Mouse (Mus musculus) macrophage (primary cell): ENCODE data around the gene Arvcf. TPM values are rescaled to one million over a fixed set of nuclear protein-coding genes. Genes with fewer than 3 reads are reported as not detected.

Experiments used
- H3K27ac ChIP-seq: fragments of 350-480 bp; formaldehyde crosslinking; 2 replicates; pipeline ENCODE4 v1.9.0; 2021
- H3K36me3 ChIP-seq: fragments of 350-480 bp; formaldehyde crosslinking; 2 replicates; pipeline ENCODE4 v1.9.0; 2021; ENCODE audit errors: inconsistent target
- H3K4me3 ChIP-seq: fragments of 350-480 bp; formaldehyde crosslinking; 2 replicates; pipeline ENCODE4 v1.9.0; 2021; ENCODE audit errors: inconsistent target
- H3K79me2 ChIP-seq: fragments of 350-480 bp; formaldehyde crosslinking; 2 replicates; pipeline ENCODE4 v1.9.0; 2021; ENCODE audit errors: inconsistent target
- WGBS: methylation state at CpG from one replicate; pipeline ENCODE4 v1.1.7; 2026; ENCODE audit warnings: inconsistent platforms; ENCODE audit not compliant: missing documents; 5-methylcytosine and 5-hydroxymethylcytosine counted together
- polyA plus RNA-seq: library from polyadenylated mRNA; stranded (reverse); fragments of 250-400 nt; gene quantifications from 3 replicates; pipeline ENCODE4 v1.2.4, GENCODE M21; 2018; ENCODE audit warnings: inconsistent platforms

Arvcf gene
- polyA plus RNA-seq, 1 experiment from 2014 or later = 0.89 TPM

DNA sequence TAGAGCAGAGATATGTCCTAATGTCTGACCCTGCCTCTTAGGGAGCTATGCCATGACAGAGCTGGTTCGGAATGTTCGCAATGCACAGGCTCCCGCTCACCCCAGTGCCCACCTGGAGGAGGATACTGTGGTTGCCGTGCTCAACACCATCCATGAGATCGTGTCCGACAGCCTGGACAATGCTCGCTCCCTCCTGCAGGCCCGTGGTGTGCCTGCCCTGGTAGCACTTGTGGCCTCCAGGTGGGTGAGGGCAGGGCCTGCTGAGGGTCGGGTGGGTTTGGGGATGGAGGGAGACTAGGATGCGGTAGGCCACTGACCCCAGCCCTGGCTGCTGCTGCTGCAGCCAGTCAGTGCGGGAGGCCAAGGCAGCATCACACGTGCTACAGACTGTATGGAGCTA is 55.3 kb downstream of the Arvcf start:
- Histone ChIP-seq H3K36me3 (peaks cover 9% of the 10 kb centered on the region; the same call in 1 of the 2 replicates), H3K4me3 (no peak overlapping the region), H3K27ac (no peak overlapping the region), H3K79me2 (no peaks in the 10 kb centered on the region)
- 96% methylated on average over 12 of the region's 12 CpGs for WGBS

GRCm38 (mm10) chr16:18405091-18405854 is 57.3 kb downstream of the Arvcf start:
- WGBS = 81% methylated on average over 13 of the region's 13 CpGs
- peaks cover 23% of the 10 kb centered on the region for H3K36me3 ChIP-seq
- no peak overlapping the region for H3K27ac ChIP-seq
- H3K4me3 ChIP-seq = no peak overlapping the region
- peaks cover 10% of the 10 kb centered on the region; the same call in 1 of the 2 replicates for H3K79me2 ChIP-seq

DNA sequence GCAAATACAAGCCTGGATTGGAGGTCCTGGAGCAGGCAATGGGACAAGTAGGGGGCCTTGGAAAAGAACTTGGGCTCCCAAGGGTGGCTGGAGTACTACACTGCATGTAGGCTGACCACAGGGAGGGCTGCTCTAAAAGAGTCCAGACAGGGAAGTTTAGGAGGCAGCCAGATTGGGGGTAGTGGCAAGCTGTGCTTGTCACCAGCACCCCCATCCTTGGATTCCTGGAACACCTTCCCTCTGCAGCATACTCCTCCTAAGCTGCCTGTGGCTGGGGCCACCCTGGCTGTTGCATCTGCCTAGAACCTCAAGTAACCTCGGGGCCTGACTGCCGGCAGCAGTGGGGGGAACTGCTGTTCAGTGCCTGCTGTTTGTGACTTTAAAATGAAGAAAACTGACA is 57.9 kb downstream of the Arvcf start:
- Histone ChIP-seq H3K27ac (no peak overlapping the region), H3K4me3 (no peak overlapping the region), H3K36me3 (peaks cover 29% of the 10 kb centered on the region), H3K79me2 (peaks cover 16% of the 10 kb centered on the region)
- WGBS = 63% methylated on average over 2 of the region's 2 CpGs

GRCm38 (mm10) chr16:18406293-18406692 is 58.3 kb downstream of the Arvcf start:
- no peak overlapping the region for H3K4me3 ChIP-seq
- H3K36me3 ChIP-seq = peaks cover 31% of the 10 kb centered on the region
- H3K79me2 ChIP-seq = peaks cover 20% of the 10 kb centered on the region
- WGBS = 17% methylated on average over 2 of the region's 2 CpGs
- H3K27ac ChIP-seq = no peak overlapping the region

- no peak overlapping the region for H3K27ac ChIP-seq
- peaks cover 31% of the 10 kb centered on the region for H3K36me3 ChIP-seq
- H3K79me2 ChIP-seq = peaks cover 22% of the 10 kb centered on the region
- H3K4me3 ChIP-seq = no peak overlapping the region
- WGBS = 91% methylated on average over 7 of the region's 7 CpGs
These were observed 59.9 kb downstream of the Arvcf start for GRCm38 (mm10) chr16:18407912-18408311.

- peaks cover 33% of the 10 kb centered on the region for H3K79me2 ChIP-seq
- H3K4me3 ChIP-seq = no peak overlapping the region
- H3K36me3 ChIP-seq = peaks cover 31% of the 10 kb centered on the region
- 95% methylated on average over 4 of the region's 4 CpGs for WGBS
- no peak overlapping the region for H3K27ac ChIP-seq
These were observed 61.8 kb downstream of the Arvcf start for GRCm38 (mm10) chr16:18409776-18410175.

- WGBS = 95% methylated on average over 5 of the region's 5 CpGs
- peaks cover 31% of the 10 kb centered on the region for H3K36me3 ChIP-seq
- H3K4me3 ChIP-seq = no peak overlapping the region
- H3K27ac ChIP-seq = no peak overlapping the region
- H3K79me2 ChIP-seq = peaks cover 39% of the 10 kb centered on the region
These were observed 62.4 kb downstream of the Arvcf start for GRCm38 (mm10) chr16:18410418-18410817.

DNA sequence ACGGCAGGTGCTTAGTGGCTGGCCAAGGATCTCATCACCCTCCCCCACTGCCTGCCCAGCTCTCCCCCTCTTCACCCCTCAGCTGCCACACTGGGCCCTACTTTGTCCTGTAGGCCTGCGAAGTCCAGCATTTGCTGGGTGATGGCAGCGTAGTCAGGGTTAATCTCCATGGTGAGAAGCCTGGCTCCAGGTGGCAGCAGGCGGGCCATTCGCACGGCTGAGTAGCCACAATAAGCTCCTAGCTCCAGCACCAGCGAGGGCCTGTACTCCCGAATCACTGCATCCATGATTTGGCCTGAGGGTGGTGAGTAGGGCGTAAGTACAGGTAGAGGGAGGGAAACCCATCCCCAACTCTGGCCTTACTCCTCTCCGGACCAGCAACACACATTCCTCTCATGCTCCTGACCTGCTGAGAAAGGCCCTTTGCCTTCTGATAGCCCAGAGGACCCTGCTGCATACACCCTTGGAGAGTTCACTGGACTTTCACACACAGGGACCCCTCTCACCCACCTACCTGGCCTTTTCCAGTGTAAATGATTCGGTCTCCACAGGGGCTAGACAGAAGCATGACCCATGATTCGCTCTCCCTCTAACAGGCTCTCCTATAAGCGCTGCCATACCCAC is 63.2 kb downstream of the Arvcf start:
- H3K79me2 ChIP-seq = peaks cover 46% of the 10 kb centered on the region
- 95% methylated on average over 12 of the region's 13 CpGs for WGBS
- H3K27ac ChIP-seq = peak overlapping the region; percentile 98
- peaks cover 31% of the 10 kb centered on the region for H3K36me3 ChIP-seq
- H3K4me3 ChIP-seq = peak overlapping the region; percentile 24

- H3K27ac ChIP-seq = peak overlapping the region; percentile 98
- H3K36me3 ChIP-seq = peaks cover 31% of the 10 kb centered on the region
- H3K4me3 ChIP-seq = peak overlapping the region; percentile 24
- H3K79me2 ChIP-seq = peaks cover 50% of the 10 kb centered on the region
- 7% methylated on average over 12 of the region's 12 CpGs for WGBS
These were observed 64.0 kb downstream of the Arvcf start for GRCm38 (mm10) chr16:18411802-18412476.

- WGBS = 37% methylated on average over 7 of the region's 7 CpGs
- H3K27ac ChIP-seq = peak overlapping the region; percentile 98
These were observed 65.2 kb downstream of the Arvcf start for GRCm38 (mm10) chr16:18413032-18413816.

DNA sequence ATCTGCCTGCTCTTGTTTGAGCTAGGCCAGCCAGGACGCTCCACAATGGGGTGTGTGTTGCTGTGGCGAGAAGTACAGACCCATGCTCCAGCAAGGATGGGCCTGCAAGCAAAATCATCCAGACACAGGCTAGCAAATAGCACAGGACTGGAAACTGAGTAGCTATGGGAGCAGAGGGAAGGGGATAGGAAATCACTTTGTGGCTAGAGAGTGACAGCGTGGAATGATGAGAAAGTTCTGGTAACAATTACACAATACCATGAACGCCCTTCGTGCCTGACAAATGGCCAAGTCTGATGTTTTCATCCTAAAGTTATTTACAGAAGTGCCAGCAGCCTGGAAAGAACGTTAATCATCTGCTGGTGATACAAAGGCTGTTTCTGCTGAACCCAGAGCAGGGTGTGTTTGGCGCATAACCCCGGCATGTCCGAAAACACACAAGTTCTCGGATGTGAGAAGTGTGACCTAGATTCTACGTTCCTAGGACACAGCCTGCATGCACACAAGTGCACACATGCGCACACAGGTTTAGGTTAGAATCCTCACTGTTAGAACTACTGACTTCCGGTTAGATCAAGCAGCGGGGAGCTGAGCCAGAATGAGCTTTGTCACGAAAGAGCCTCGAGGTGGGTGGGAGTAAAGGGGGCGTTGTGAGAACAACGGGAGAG is 68.2 kb downstream of the Arvcf start:
- H3K79me2 ChIP-seq = peaks cover 63% of the 10 kb centered on the region
- WGBS = 38% methylated on average over 18 of the region's 18 CpGs
- H3K4me3 ChIP-seq = no peak overlapping the region
- peak overlapping the region; percentile 73 for H3K27ac ChIP-seq
- H3K36me3 ChIP-seq = peaks cover under 1% of the 10 kb centered on the region; the same call in 1 of the 2 replicates

More at GRCm38 (mm10) chr16:18413032-18413816, 65.2 kb downstream of the Arvcf start:
- peaks cover 61% of the 10 kb centered on the region for H3K79me2 ChIP-seq
- no peak overlapping the region for H3K4me3 ChIP-seq
- peaks cover 22% of the 10 kb centered on the region for H3K36me3 ChIP-seq

GRCm38 (mm10) chr16:18416837-18417236 is 68.9 kb downstream of the Arvcf start:
- peak overlapping the region; percentile 73 for H3K27ac ChIP-seq
- H3K36me3 ChIP-seq = peaks cover 6% of the 10 kb centered on the region
- peaks cover 66% of the 10 kb centered on the region for H3K79me2 ChIP-seq
- H3K4me3 ChIP-seq = no peak overlapping the region
- WGBS = 72% methylated on average over 3 of the region's 3 CpGs

DNA sequence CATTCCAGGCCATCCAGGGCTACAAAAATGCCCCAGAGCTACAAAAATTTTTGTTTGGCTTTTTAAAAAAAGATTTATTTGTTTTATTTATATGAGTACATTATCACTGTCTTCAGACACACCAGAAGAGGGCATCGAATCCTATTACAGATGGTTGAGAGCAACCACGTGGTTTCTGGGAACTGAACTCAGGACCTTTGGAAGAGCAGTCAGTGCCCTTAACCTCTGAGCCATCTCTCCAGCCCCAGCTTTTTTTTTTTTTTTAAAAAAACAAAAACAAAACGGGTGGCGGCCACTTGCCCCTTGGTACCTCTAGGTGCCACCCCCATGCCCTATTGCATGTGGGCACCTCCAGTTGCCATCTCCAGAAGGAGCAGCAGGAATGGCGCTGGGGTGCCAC is 69.5 kb downstream of the Arvcf start:
- WGBS = 100% methylated on average over 5 of the region's 5 CpGs
- no peak overlapping the region for H3K27ac ChIP-seq
- H3K79me2 ChIP-seq = peaks cover 73% of the 10 kb centered on the region
- H3K36me3 ChIP-seq = peaks cover 7% of the 10 kb centered on the region
- no peak overlapping the region for H3K4me3 ChIP-seq
